Mouse (Mus musculus) brain, embryonic 14.5 days (tissue): ENCODE results near the gene Mbtps1.

Experiments used
- CTCF ChIP-seq: fragments of 200-500 bp; IDR thresholded peaks from 2 replicates; pipeline ENCODE4 v1.5.1; 2012; ENCODE audit warnings: inconsistent platforms, mild to moderate bottlenecking, moderate library complexity, borderline replicate concordance; ENCODE audit not compliant: insufficient read depth, insufficient read length; ENCODE audit errors: extremely low read depth
- POLR2A ChIP-seq: fragments of 200-500 bp; IDR thresholded peaks from 2 replicates; pipeline ENCODE4 v1.6.1; 2012; ENCODE audit warnings: mild to moderate bottlenecking, inconsistent platforms, borderline replicate concordance; ENCODE audit not compliant: poor library complexity, insufficient read depth, insufficient read length, severe bottlenecking; ENCODE audit errors: extremely low read depth

DNA sequence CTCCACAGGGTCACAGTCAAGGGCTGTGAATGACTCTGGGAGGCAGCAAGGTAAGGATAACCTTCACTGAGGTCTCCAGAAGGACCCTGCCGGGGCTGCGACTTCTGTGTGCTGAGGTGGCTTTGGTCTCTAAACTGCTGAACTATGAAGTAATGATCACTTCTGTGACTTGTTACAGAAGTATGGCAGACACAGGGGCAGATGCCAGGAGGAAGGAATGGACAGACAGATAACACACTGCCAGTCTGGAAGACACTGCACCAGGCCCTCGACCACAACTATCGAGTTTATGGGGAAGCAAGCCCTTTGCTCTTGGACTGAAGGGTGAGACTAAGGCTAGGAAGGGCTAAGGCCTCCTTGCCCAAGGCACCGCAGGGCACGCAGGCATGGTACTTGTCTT lies 12.6 kb upstream of the Mbtps1 start:
- TF ChIP-seq CTCF (no peak), POLR2A (no peak)
